Mouse (Mus musculus): ENCODE measurements at regions not wholly inside any gene's neighbourhood (a gene's known extent, or its start where the extent isn't known, plus 50 kb on each side); places are given as distances from the start of the nearest gene placed in this dataset.
A peak's percentile ranks its signal among the peaks of the same experiment; 100 is the strongest.

DNA sequence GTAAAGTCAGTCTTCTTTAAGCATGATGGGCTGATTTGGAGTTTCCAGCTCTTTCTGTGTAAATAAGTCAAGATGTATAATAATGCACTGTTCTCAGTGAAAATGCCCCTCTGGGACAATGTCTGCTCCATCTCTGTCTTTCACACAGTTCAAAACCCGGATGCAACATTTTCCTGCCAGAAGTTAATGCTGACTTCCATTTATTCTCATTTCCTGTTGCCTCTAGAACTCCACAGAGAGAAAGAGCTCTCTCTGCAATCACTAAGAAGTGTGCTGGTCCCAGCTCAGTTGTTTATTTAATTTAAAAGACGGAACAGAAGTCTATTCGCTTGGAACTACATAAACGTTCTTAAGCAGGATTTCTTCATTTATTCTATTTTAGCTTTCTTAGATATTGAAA, 92.0 kb upstream of the Hpgd start:
- DNase-seq (ENCODE audit: low read depth, low spot score) = no peak

DNA sequence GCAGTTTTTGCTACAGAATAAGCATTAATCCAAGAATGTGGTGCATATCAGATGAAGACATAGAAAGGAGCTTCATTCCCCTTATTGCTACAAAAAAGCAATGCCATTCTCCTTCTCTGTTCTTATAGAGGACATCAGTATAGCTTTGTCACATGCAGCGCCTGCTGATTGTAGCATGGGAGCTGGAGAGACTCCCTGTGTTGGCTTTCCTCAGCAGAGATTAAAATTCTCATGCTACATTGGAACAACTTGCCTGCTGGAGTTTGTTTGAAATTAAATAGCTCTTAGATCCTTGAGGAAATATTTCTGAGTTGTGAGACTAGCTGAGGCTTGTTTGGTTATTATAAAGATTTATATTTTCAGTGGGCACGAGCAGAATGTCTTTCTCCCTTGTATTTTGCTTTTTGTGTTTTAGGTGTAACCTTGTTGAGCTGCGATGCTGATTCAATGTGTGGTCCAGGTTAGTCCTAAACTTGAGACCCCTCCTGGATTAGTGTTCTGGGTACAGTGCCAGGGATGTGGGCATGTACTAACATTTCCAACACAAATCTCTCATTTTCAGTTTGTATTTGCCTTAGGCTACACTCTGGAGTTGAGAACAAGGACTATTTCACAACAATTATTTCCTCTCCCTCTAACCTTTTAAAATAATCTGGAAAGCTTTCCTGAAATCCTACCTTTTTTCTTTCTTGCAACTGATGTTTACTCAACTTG, 82.3 kb upstream of the Hpgd start:
- no peak for DNase-seq (ENCODE audit: low read depth, low spot score)

DNA sequence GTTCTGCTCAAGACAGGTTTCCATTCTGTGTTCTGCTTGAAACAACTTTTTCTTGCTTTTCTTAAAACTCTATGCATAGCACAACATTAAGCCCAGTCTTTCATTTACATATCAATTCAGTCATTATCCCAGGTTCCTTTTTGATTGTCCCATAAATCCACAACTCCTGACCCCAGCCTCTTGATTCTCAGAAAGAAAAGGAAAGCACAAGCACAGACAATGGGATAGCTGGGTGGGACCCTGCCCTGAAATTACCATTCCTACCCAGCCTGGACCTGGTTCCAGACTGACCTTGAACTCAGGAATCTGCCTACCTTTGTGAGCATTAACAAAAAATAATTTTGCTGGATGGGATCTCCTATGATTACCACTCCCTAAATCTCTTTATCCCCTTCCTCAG, 75.5 kb upstream of the Hpgd start:
- no peak for DNase-seq (ENCODE audit: low read depth, low spot score)

DNA sequence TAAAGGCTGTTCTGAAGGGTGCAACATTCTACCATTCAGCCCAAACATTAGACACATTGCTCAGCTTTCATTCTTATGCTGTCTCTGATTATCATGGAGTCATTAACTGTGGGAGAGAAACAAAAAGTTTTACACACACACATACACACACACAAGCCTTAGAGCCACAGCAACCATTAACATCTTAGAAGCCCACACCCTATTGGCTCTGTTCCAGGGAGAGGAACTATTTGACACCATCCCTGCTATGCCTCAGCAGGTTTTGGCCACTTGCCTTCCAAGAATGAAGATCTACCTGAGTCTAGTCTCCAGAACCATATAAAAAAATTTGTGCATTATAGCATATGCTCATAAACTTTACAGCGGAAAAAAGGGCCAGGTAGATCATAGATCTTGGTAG, 75.0 kb upstream of the Hpgd start:
- DNase-seq (ENCODE audit: low read depth, low spot score) = no peak

- DNase-seq (ENCODE audit: low read depth, low spot score) = no peak
Observed at GRCm38 (mm10) chr8:56223010-56223409, 71.4 kb upstream of the Hpgd start.

- no peak for DNase-seq (ENCODE audit: low read depth, low spot score)
Observed at GRCm38 (mm10) chr8:56230645-56231330, 63.6 kb upstream of the Hpgd start.

- DNase-seq (ENCODE audit: low read depth, low spot score) = no peak
Observed at GRCm38 (mm10) chr8:56231930-56232329, 62.5 kb upstream of the Hpgd start.

- DNase-seq (ENCODE audit: low read depth, low spot score) = peak; percentile 5
Observed at GRCm38 (mm10) chr8:56232552-56232951, 61.8 kb upstream of the Hpgd start.

DNA sequence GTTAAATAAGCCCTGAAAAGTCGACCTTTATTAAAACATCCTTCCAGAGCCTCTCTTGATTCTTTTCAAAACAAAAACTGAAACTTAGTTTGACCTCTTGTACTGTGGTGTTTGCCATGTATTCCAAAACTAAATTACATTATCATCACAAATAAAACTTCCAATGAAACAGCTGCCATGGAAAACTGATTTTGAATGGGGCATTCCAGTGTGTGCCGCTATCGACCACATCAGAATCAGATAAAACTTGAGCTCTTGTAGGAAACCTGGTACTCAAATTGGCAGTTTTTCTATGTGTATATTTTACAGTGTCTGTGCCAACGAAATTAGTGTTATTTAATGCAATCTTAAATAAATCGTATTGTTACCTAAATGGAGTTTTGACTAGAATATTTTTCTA, 60.6 kb upstream of the Hpgd start:
- no peak for DNase-seq (ENCODE audit: low read depth, low spot score)

DNA sequence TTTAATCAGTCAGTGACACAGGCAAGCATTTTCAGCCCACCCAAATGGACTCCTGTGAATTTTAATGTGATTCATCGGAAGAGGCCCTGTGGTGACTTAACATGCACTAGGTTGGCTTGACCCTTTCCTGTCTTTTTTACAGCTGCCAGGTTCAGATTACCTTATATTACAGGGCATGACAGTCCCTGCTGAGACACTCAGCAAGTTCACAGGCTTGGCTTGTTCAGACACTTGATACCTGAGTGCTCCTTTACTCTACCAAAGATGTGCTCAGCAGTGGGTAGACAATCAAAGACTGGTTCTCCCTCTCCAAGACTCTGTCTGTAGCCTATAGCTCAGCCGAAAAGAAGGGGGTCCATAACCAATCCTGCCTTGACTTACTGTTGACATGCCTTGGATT, 60.1 kb upstream of the Hpgd start:
- DNase-seq (ENCODE audit: low read depth, low spot score) = no peak

GRCm38 (mm10) chr8:56243330-56243729, 51.1 kb upstream of the Hpgd start:
- DNase-seq (ENCODE audit: low read depth, low spot score) = no peak
